Mouse (Mus musculus) olfactory bulb, adult 2 months (tissue): ENCODE results near the gene Cmah. TPM values are rescaled to one million over a fixed set of nuclear protein-coding genes. Genes with fewer than 3 reads are reported as not detected.

Experiments
- H3K27ac ChIP-seq: fragments of 200-500 bp; 2 replicates; pipeline ENCODE4 v1.5.1; 2012; ENCODE audit warnings: low read depth, low read length; ENCODE audit not compliant: insufficient read depth
- H3K4me1 ChIP-seq: fragments of 200-500 bp; 2 replicates; pipeline ENCODE4 v1.6.1; 2012; ENCODE audit warnings: low read length; ENCODE audit not compliant: control insufficient read depth, insufficient read depth
- H3K4me3 ChIP-seq: fragments of 200-500 bp; 2 replicates; pipeline ENCODE4 v1.5.1; 2012; ENCODE audit warnings: mild to moderate bottlenecking, low read depth, low read length, moderate library complexity; ENCODE audit not compliant: insufficient read depth
- CTCF ChIP-seq: fragments of 200-500 bp; IDR thresholded peaks from 2 replicates; pipeline ENCODE4 v1.5.1; 2012; ENCODE audit warnings: low read depth, mild to moderate bottlenecking, low read length, moderate library complexity; ENCODE audit not compliant: insufficient read depth
- POLR2A ChIP-seq: fragments of 200-500 bp; IDR thresholded peaks from 2 replicates; pipeline ENCODE4 v1.6.1; 2012; ENCODE audit warnings: mild to moderate bottlenecking, low read depth, low read length, moderate library complexity; ENCODE audit not compliant: insufficient read depth
- WGBS: fragments of 180-500 bp; shearing (Covaris S2); methylation state at CpG from one replicate; pipeline ENCODE4 v1.1.7; 2018; 5-methylcytosine and 5-hydroxymethylcytosine counted together
- polyA plus RNA-seq: library from polyadenylated mRNA; stranded (reverse); fragments of >200 nt; gene quantifications from 2 replicates; pipeline ENCODE4 v1.2.4, GENCODE M21; 2012; ENCODE audit warnings: low replicate concordance; ENCODE audit not compliant: missing spikeins, insufficient read depth, insufficient read length

Cmah gene
- polyA plus RNA-seq, 1 experiment = not detected

- H3K27ac ChIP-seq = no peak overlapping the region
- no peak overlapping the region for H3K4me3 ChIP-seq
- no peaks in the 10 kb centered on the region for H3K4me1 ChIP-seq
- TF ChIP-seq POLR2A (no peak), CTCF (no peak)
- WGBS = 93% methylated on average over 2 of the region's 2 CpGs
Observed at GRCm38 (mm10) chr13:24479516-24479915, 152.3 kb downstream of the Cmah start.

GRCm38 (mm10) chr13:24480824-24481223 lies 153.6 kb downstream of the Cmah start:
- Histone ChIP-seq H3K27ac (no peak overlapping the region), H3K4me1 (no peaks in the 10 kb centered on the region), H3K4me3 (no peak overlapping the region)
- no peak for TF ChIP-seq POLR2A
- TF ChIP-seq CTCF = no peak
- WGBS = 82% methylated on average over 6 of the region's 6 CpGs

- 52% methylated on average over 10 of the region's 10 CpGs for WGBS
Observed at GRCm38 (mm10) chr13:24481615-24482295, 154.6 kb downstream of the Cmah start.

GRCm38 (mm10) chr13:24483691-24484090 lies 156.5 kb downstream of the Cmah start:
- Histone ChIP-seq H3K4me3 (no peak overlapping the region), H3K4me1 (no peaks in the 10 kb centered on the region), H3K27ac (no peak overlapping the region)
- 88% methylated on average over 3 of the region's 3 CpGs for WGBS
- TF ChIP-seq CTCF = no peak

More at GRCm38 (mm10) chr13:24481615-24482295, 154.6 kb downstream of the Cmah start:
- TF ChIP-seq POLR2A (no peak), CTCF (no peak)
- Histone ChIP-seq H3K4me3 (no peak overlapping the region), H3K4me1 (no peaks in the 10 kb centered on the region), H3K27ac (no peak overlapping the region)

GRCm38 (mm10) chr13:24484811-24485210 lies 157.6 kb downstream of the Cmah start:
- 96% methylated on average over 3 of the region's 3 CpGs for WGBS
- H3K4me1 ChIP-seq = no peaks in the 10 kb centered on the region
- TF ChIP-seq CTCF = no peak
- no peak for TF ChIP-seq POLR2A
- H3K27ac ChIP-seq = no peak overlapping the region
- no peak overlapping the region for H3K4me3 ChIP-seq

GRCm38 (mm10) chr13:24485964-24486363 lies 158.8 kb downstream of the Cmah start:
- no peak for TF ChIP-seq CTCF
- TF ChIP-seq POLR2A = no peak
- H3K4me1 ChIP-seq = no peaks in the 10 kb centered on the region

GRCm38 (mm10) chr13:24486403-24486802 lies 159.2 kb downstream of the Cmah start:
- 77% methylated on average over 6 of the region's 6 CpGs for WGBS
- Histone ChIP-seq H3K4me1 (no peaks in the 10 kb centered on the region), H3K4me3 (no peak overlapping the region), H3K27ac (no peak overlapping the region)
- TF ChIP-seq POLR2A (no peak), CTCF (no peak)

More at GRCm38 (mm10) chr13:24485964-24486363, 158.8 kb downstream of the Cmah start:
- WGBS = 87% methylated on average over 9 of the region's 9 CpGs
- no peak overlapping the region for H3K27ac ChIP-seq
- H3K4me3 ChIP-seq = no peak overlapping the region

- no peak for TF ChIP-seq CTCF
- no peak for TF ChIP-seq POLR2A
- H3K27ac ChIP-seq = no peak overlapping the region
- 86% methylated on average over 5 of the region's 5 CpGs for WGBS
- no peaks in the 10 kb centered on the region for H3K4me1 ChIP-seq
- H3K4me3 ChIP-seq = no peak overlapping the region
Observed at GRCm38 (mm10) chr13:24487061-24487460, 159.9 kb downstream of the Cmah start.

GRCm38 (mm10) chr13:24487546-24487945 lies 160.3 kb downstream of the Cmah start:
- 73% methylated on average over 5 of the region's 5 CpGs for WGBS
- TF ChIP-seq POLR2A (no peak), CTCF (no peak)

GRCm38 (mm10) chr13:24488526-24489070 lies 161.4 kb downstream of the Cmah start:
- Histone ChIP-seq H3K4me3 (no peak overlapping the region), H3K27ac (no peak overlapping the region), H3K4me1 (no peaks in the 10 kb centered on the region)
- TF ChIP-seq CTCF = no peak
- no peak for TF ChIP-seq POLR2A
- 87% methylated on average over 4 of the region's 4 CpGs for WGBS

More at GRCm38 (mm10) chr13:24487546-24487945, 160.3 kb downstream of the Cmah start:
- Histone ChIP-seq H3K4me1 (no peaks in the 10 kb centered on the region), H3K27ac (no peak overlapping the region), H3K4me3 (no peak overlapping the region)
